ENCODE assay signal across 10 mouse cellular contexts in the genomic region with DNA sequence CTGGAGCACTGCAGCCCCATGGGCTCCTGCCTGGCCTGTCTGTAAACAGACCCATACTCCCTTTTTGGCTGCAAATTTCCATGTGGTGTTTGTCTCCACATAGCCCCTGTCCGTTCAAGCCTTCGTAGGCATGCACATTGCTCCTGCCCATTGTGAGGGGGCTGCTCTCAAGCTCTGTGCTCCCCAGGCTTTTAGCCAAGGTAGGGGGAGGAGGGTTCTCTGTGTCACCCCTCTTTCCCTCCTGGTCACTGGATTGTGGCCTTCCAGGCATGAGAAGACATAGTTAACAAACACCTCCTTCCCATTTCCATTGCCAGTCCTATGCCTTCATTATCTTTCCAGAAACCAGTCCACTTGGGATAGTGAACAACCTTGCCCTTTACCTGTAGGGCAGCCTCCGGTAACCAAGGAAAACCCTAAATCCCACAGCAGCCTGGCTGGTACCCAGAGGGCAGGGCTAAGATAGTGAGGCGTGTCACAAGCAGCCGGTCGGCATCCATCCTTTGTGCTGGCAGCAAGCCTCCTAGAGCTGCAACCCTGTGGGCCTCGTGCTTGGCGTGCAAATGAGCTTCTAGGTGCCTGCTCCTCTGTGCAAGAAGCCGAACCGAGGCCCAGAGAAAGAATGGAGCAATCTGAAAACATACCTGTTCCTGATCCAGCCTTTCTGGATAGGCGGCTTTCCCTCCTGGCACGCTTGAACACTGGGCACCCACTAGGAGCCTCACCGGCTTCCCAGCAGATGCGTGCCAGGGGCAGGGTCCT.
DNase-seq lines count a peak whose midpoint lies in the region; ATAC-seq and TF ChIP-seq lines count a peak whose summit lies in the region.
"Had no signal": no experiment of that assay in that cellular context is flagged by ENCODE, and none has a peak within 500 bp of the region (broad histone marks: within the 10 kb centered on the region; RNA-seq: fewer than 3 reads in every experiment).

No protein-coding gene starts in this region.

- no peak for ATAC-seq in heart, embryonic 11.5 days (replicated peaks; ENCODE audit: insufficient number of reproducible peaks, low FRiP score, low TSS enrichment)
- no peak for ATAC-seq in liver, postnatal 0 days
- ATAC-seq: Patski had no signal

- H3K9me3 ChIP-seq in heart, embryonic 11.5 days (replicated peaks; ENCODE audit: control insufficient read depth, low read length) = no peaks in the 10 kb centered on the region
- no peaks in the 10 kb centered on the region for H3K9me3 ChIP-seq in liver, postnatal 0 days (ENCODE audit: low read length)

- H3K9ac ChIP-seq in heart, embryonic 11.5 days (ENCODE audit: low read depth, low read length) = peak overlapping the region; percentile 31
- H3K9ac ChIP-seq in liver, postnatal 0 days (replicated peaks) = no peak overlapping the region
- H3K9ac ChIP-seq: lung, embryonic 14.5 days had no signal

- H3K4me1 ChIP-seq in heart, embryonic 11.5 days (ENCODE audit: control insufficient read depth, insufficient read depth, low read length) = peaks cover 80% of the 10 kb centered on the region
- H3K4me1 ChIP-seq in liver, postnatal 0 days (ENCODE audit: insufficient read depth) = peaks cover 8% of the 10 kb centered on the region

- H3K36me3 ChIP-seq in heart, embryonic 11.5 days (ENCODE audit: control insufficient read depth, insufficient read depth, low read length) = peaks cover 22% of the 10 kb centered on the region
- H3K36me3 ChIP-seq in liver, postnatal 0 days (replicated peaks; ENCODE audit: insufficient read depth, low read length) = peaks cover 32% of the 10 kb centered on the region

- no peaks in the 10 kb centered on the region for H3K27me3 ChIP-seq in heart, embryonic 11.5 days (ENCODE audit: control insufficient read depth, insufficient read depth, low read length)
- H3K27me3 ChIP-seq in liver, postnatal 0 days (ENCODE audit: insufficient read depth, low read length) = no peaks in the 10 kb centered on the region
- H3K27me3 ChIP-seq: Patski had no signal

- peak; percentile 64 to 70 for DNase-seq in layer of hippocampus, postnatal 10 days (ENCODE audit: low spot score in 2 of 2)
- DNase-seq in layer of hippocampus, adult 9-10 months (ENCODE audit: low spot score) = no peak
- peak; percentile 75 for DNase-seq in cerebellum, adult 9-10 months
- no peak for DNase-seq in liver, postnatal 0 days
- DNase-seq in spleen, adult 18-20 months = no peak
- DNase-seq in testis, postnatal 14 days (ENCODE audit: low spot score) = no peak
- DNase-seq in gastrocnemius, postnatal 25 days = no peak
- DNase-seq: lung, embryonic 14.5 days had no signal

- H3K27ac ChIP-seq in heart, embryonic 11.5 days (ENCODE audit: low read depth, low read length) = peak overlapping the region; percentile 64
- H3K27ac ChIP-seq in liver, postnatal 0 days (ENCODE audit: low read depth) = 0 out of 2 replicates have a peak overlapping the region, but pooled peaks have one; percentile 22

- 0 out of 2 replicates have a peak overlapping the region, but pooled peaks have one; percentile 32 for H3K4me2 ChIP-seq in heart, embryonic 11.5 days
- H3K4me2 ChIP-seq in liver, postnatal 0 days (ENCODE audit: low read depth, low read length) = peak overlapping the region; percentile 4; the same call in 1 of the 2 replicates
- H3K4me2 ChIP-seq: lung, embryonic 14.5 days had no signal

- TF ChIP-seq EP300 in liver, postnatal 0 days (IDR thresholded peaks at IDR 0.05; ENCODE audit: low read depth) = no peak

- no peak for TF ChIP-seq CTCF in liver, postnatal 0 days (IDR thresholded peaks at IDR 0.05; ENCODE audit: low read depth)

- no peak overlapping the region for H3K4me3 ChIP-seq in heart, embryonic 11.5 days (ENCODE audit: low read depth, low read length)
- H3K4me3 ChIP-seq in liver, postnatal 0 days (ENCODE audit: low read depth, low read length) = no peak overlapping the region

- 72% methylated on average over 14 of the region's 14 CpGs for WGBS in heart, embryonic 11.5 days (ENCODE audit: insufficient replicate concordance)
- 66% methylated on average over 14 of the region's 14 CpGs for WGBS in liver, postnatal 0 days (ENCODE audit: insufficient replicate concordance)

Comparison
In these comparisons a context has a peak if more than half of its experiments do, and no peak if none do; other contexts are left out.
1. DNase-seq: peak in layer of hippocampus, postnatal 10 days (2 of 2) and cerebellum, adult 9-10 months (single experiment); none in layer of hippocampus, adult 9-10 months (single experiment), liver, postnatal 0 days (single experiment), spleen, adult 18-20 months (0 of 2), testis, postnatal 14 days (single experiment) and gastrocnemius, postnatal 25 days (single experiment).